Mouse (Mus musculus) midbrain, embryonic 13.5 days (tissue): ENCODE data around the gene A930017K11Rik. TPM values are rescaled to one million over a fixed set of nuclear protein-coding genes. Genes with fewer than 3 reads are reported as not detected.

Source experiments
- ATAC-seq: fragments of 200-750 bp; cut with Nextera tagmentation; 2 replicates; pipeline ENCODE4 v1.8.0; 2017; ENCODE audit warnings: mild to moderate bottlenecking, moderate TSS enrichment, moderate library complexity
- H3K27ac ChIP-seq: fragments of 300-500 bp; sonication (generic); 2 replicates; pipeline ENCODE4 v1.5.1; 2015; ENCODE audit warnings: inconsistent platforms, mild to moderate bottlenecking, moderate library complexity
- H3K27me3 ChIP-seq: fragments of 300-500 bp; sonication (generic); 2 replicates; pipeline ENCODE4 v1.6.1; 2015; ENCODE audit warnings: mild to moderate bottlenecking, inconsistent platforms
- H3K36me3 ChIP-seq: fragments of 300-500 bp; sonication (generic); 2 replicates; pipeline ENCODE4 v1.6.1; 2015; ENCODE audit warnings: mild to moderate bottlenecking, inconsistent platforms
- H3K4me1 ChIP-seq: fragments of 300-500 bp; sonication (generic); replicated peaks from 2 replicates; pipeline ENCODE4 v1.6.1; 2015; ENCODE audit warnings: inconsistent platforms
- H3K4me2 ChIP-seq: fragments of 300-500 bp; sonication (generic); replicated peaks from 2 replicates; pipeline ENCODE4 v1.6.1; 2015; ENCODE audit warnings: moderate library complexity, mild to moderate bottlenecking, inconsistent platforms
- H3K4me3 ChIP-seq: fragments of 300-500 bp; sonication (generic); replicated peaks from 2 replicates; pipeline ENCODE4 v1.5.1; 2015; ENCODE audit warnings: mild to moderate bottlenecking, inconsistent platforms
- H3K9ac ChIP-seq: fragments of 300-500 bp; sonication (generic); replicated peaks from 2 replicates; pipeline ENCODE4 v1.6.1; 2015; ENCODE audit warnings: mild to moderate bottlenecking, inconsistent platforms
- H3K9me3 ChIP-seq: fragments of 300-500 bp; sonication (generic); 2 replicates; pipeline ENCODE4 v1.6.1; 2016; ENCODE audit warnings: mild to moderate bottlenecking, inconsistent platforms
- WGBS: fragments of 180-500 bp; shearing (Covaris S2); methylation state at CpG from one replicate; pipeline ENCODE4 v1.1.7; 2015; 5-methylcytosine and 5-hydroxymethylcytosine counted together
- polyA plus RNA-seq: library from polyadenylated mRNA; unstranded; fragments of >200 nt; fragmentation: Nextera tagmentation; extraction: Ambion mirVana; gene quantifications from 2 replicates; pipeline ENCODE4 v1.2.1, GENCODE M21; 2015

A930017K11Rik gene
- polyA plus RNA-seq, 1 experiment from 2014 or later: 0.62 TPM

GRCm38 (mm10) chr17:25945517-25946155 lies 6.7 kb downstream of the A930017K11Rik start:
- no peak for ATAC-seq
- peaks cover 14% of the 10 kb centered on the region for H3K4me1 ChIP-seq
- 50% methylated on average over 9 of the region's 9 CpGs for WGBS
- H3K9ac ChIP-seq: no peak overlapping the region
- H3K4me2 ChIP-seq: no peak overlapping the region
- H3K9me3 ChIP-seq: no peaks in the 10 kb centered on the region
- no peak overlapping the region for H3K4me3 ChIP-seq
- no peaks in the 10 kb centered on the region for H3K36me3 ChIP-seq
- peaks cover 11% of the 10 kb centered on the region for H3K27me3 ChIP-seq
- H3K27ac ChIP-seq: no peak overlapping the region

DNA sequence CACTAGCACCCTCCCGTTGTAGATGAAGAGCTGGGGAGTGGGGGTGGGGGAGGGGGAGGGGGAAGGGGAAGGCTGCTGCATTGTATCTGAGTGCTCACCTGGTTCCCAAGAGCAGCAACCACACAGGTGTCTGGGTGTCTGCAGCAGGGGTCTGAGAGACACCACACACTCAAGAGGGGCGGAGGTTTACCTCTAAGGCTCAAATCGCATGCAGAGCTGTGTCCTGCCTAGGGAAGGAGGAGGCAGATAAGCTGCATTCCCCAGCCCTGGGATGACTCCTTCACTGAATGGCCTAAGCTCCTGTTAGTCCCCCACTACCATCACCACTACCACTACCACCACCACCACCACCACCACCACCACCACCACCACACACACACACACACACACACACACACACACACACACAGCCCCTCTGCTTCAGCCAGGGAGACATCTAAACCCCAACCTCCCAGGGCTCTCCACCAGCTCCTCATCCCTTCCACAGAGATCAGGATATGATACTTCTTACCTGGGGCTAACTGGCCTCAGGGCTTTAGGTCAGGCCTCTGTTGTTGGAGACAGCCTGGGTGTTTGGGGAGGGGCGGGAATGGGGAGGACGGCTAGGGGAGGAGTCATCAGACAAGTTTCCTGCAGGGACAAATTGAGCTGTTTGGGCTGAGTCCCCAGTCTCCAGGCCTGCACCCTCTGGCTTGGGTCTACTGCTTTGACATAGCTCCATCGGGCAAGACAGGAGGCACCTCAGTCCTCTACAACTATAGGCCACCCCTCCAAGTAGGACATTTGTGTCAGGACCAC lies 7.8 kb downstream of the A930017K11Rik start, which contains the start of the genes Pigq and Nhlrc4:
Pigq (minus strand) TSS at position 571 of the 798 bp plus-strand sequence.
Nhlrc4 (minus strand) TSS at position 596 of the 798 bp plus-strand sequence.
- no peak within 1 kb of the TSS for H3K4me3 ChIP-seq
- H3K9me3 ChIP-seq: no peaks in the 10 kb centered on the region
- H3K27ac ChIP-seq: no peak within 1 kb of the TSS
- no peaks in the 10 kb centered on the region for H3K36me3 ChIP-seq
- ATAC-seq: no peak
- H3K9ac ChIP-seq: no peak within 1 kb of the TSS
- H3K4me1 ChIP-seq: peaks cover 17% of the 10 kb centered on the region
- peaks cover under 1% of the 10 kb centered on the region; the same call in 1 of the 2 replicates for H3K27me3 ChIP-seq
- WGBS: 54% methylated on average over 6 of the region's 6 CpGs
- no peak within 1 kb of the TSS for H3K4me2 ChIP-seq

GRCm38 (mm10) chr17:25943769-25944168 lies 8.6 kb downstream of the A930017K11Rik start:
- 76% methylated on average over 9 of the region's 9 CpGs for WGBS
- no peak for ATAC-seq
- Histone ChIP-seq H3K4me2 (no peak overlapping the region), H3K9me3 (no peaks in the 10 kb centered on the region), H3K36me3 (0 out of 2 replicates have a peak, but pooled peaks cover 2% of the 10 kb centered on the region), H3K4me1 (peaks cover 17% of the 10 kb centered on the region), H3K27me3 (no peaks in the 10 kb centered on the region), H3K9ac (no peak overlapping the region), H3K27ac (no peak overlapping the region), H3K4me3 (no peak overlapping the region)

- no peaks in the 10 kb centered on the region for H3K9me3 ChIP-seq
- peaks cover 17% of the 10 kb centered on the region for H3K4me1 ChIP-seq
- no peak for ATAC-seq
- no peak overlapping the region for H3K9ac ChIP-seq
- no peak overlapping the region for H3K4me2 ChIP-seq
- no peaks in the 10 kb centered on the region for H3K27me3 ChIP-seq
- H3K4me3 ChIP-seq: no peak overlapping the region
- 0 out of 2 replicates have a peak, but pooled peaks cover 2% of the 10 kb centered on the region for H3K36me3 ChIP-seq
- WGBS: 89% methylated on average over 3 of the region's 3 CpGs
- H3K27ac ChIP-seq: no peak overlapping the region
Measured at GRCm38 (mm10) chr17:25943221-25943620, 9.1 kb downstream of the A930017K11Rik start.

- Histone ChIP-seq H3K27me3 (no peaks in the 10 kb centered on the region), H3K4me3 (no peak overlapping the region), H3K9ac (no peak overlapping the region), H3K4me1 (peaks cover 17% of the 10 kb centered on the region), H3K4me2 (no peak overlapping the region), H3K9me3 (no peaks in the 10 kb centered on the region), H3K27ac (no peak overlapping the region), H3K36me3 (peaks cover 4% of the 10 kb centered on the region; the same call in 1 of the 2 replicates)
- WGBS: 89% methylated on average over 2 of the region's 2 CpGs
- no peak; the same call in 1 of the 2 replicates for ATAC-seq
Measured at GRCm38 (mm10) chr17:25942597-25943151, 9.7 kb downstream of the A930017K11Rik start.

DNA sequence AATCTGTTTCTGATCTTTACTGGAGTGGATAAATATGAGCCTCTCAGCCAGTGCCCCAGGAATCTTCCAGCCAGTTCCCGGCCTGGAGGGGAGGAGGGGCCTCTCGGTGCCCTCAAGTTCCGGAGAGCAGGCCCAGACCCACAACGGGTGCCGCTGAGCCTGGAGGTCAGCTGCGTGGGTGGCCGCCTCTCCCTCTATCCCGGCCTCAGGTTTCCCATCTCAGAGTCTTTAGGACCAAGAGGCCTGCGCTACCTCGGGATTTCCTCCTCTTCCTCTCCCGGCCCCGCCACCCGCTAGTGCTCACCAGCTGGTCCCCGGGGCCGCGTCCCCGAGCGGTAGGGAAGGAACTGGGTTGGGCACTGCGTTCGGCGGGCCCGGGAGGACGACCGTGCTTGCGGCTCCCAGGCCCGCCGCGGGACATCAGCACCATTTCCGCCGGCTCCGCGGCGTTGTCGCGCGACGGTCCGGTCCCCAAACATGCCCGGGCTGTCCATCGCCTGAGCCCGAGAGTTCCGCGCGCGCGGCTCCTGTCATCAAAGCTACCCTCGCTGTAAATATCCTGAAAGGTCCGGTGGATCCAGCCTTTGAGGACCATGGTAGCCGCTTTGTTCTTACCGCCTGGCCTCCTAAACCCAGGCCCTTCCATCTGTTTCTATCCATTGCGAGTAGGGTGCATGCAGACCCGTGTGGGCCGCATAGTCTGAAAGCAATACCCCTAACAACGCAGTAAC lies 10.7 kb downstream of the A930017K11Rik start:
- H3K4me2 ChIP-seq: peak overlapping the region; percentile 78
- H3K4me3 ChIP-seq: peak overlapping the region; percentile 80
- peak; percentile 70 for ATAC-seq
- peak overlapping the region; percentile 84 for H3K27ac ChIP-seq
- H3K9me3 ChIP-seq: no peaks in the 10 kb centered on the region
- no peaks in the 10 kb centered on the region for H3K27me3 ChIP-seq
- H3K9ac ChIP-seq: peak overlapping the region; percentile 95
- peaks cover 17% of the 10 kb centered on the region for H3K4me1 ChIP-seq
- 2% methylated on average over 51 of the region's 54 CpGs for WGBS
- peaks cover 14% of the 10 kb centered on the region for H3K36me3 ChIP-seq

GRCm38 (mm10) chr17:25934526-25934925 lies 17.8 kb downstream of the A930017K11Rik start:
- H3K9ac ChIP-seq: 0 out of 2 replicates have a peak overlapping the region, but pooled peaks have one; percentile 10
- ATAC-seq: no peak
- H3K4me3 ChIP-seq: no peak overlapping the region
- H3K9me3 ChIP-seq: no peaks in the 10 kb centered on the region
- H3K4me2 ChIP-seq: no peak overlapping the region
- WGBS: 96% methylated on average over 1 of the region's 1 CpGs
- no peak overlapping the region for H3K27ac ChIP-seq
- no peaks in the 10 kb centered on the region for H3K4me1 ChIP-seq
- H3K36me3 ChIP-seq: peaks cover 79% of the 10 kb centered on the region
- H3K27me3 ChIP-seq: no peaks in the 10 kb centered on the region

GRCm38 (mm10) chr17:25925348-25925747 lies 27.0 kb downstream of the A930017K11Rik start:
- Histone ChIP-seq H3K4me3 (no peak overlapping the region), H3K9me3 (no peaks in the 10 kb centered on the region), H3K4me2 (no peak overlapping the region), H3K27ac (no peak overlapping the region), H3K4me1 (peaks cover 6% of the 10 kb centered on the region), H3K9ac (no peak overlapping the region), H3K36me3 (peaks cover 40% of the 10 kb centered on the region), H3K27me3 (no peaks in the 10 kb centered on the region)
- WGBS: 79% methylated on average over 2 of the region's 2 CpGs
- no peak for ATAC-seq

- no peaks in the 10 kb centered on the region for H3K27me3 ChIP-seq
- no peak overlapping the region for H3K4me2 ChIP-seq
- H3K4me3 ChIP-seq: no peak overlapping the region
- ATAC-seq: no peak
- H3K27ac ChIP-seq: no peak overlapping the region
- no peaks in the 10 kb centered on the region for H3K9me3 ChIP-seq
- peaks cover 14% of the 10 kb centered on the region for H3K36me3 ChIP-seq
- H3K4me1 ChIP-seq: peaks cover 25% of the 10 kb centered on the region
- WGBS: 85% methylated on average over 5 of the region's 5 CpGs
- no peak overlapping the region for H3K9ac ChIP-seq
Measured at GRCm38 (mm10) chr17:25922120-25922519, 30.2 kb downstream of the A930017K11Rik start.

DNA sequence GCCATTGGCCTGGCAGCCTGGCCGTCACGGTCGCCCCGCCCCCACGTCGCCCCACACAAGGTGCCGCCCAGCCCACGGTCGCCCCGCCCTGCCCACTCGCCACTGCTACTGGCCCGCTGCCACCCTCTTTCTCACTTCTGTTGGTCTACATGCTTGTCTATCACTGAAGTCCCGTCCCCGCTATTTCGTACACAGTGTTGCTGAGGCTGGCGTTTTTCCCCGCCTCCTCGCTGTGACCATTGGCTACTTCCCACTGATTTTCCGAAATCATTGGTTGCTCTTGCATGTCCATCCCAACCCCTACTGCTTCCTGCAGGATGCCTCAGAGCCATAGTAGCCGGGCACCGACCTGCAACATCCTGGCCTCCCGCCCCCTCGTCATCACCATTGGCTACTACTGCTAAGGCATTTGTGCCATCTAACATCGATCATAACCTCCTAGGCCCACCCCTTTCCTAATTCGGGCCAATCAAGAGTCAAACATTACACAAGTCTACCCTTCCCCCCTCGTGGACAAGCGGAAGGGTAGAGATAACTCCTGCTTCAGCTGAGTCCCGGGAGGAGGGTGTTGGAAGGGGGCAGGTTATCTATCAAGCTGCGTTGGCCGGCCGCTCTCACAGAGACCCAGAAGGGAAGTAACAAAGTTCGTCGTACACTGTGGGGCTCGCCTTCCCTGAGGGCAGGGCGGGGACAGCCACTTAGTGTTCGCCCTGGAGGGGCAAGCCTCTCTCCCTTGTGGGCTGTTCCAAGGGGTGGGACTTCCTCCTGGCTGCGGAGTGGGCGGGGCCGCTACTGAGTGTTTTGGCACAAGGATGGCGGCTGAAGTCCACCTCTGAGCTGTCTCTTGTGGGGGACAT lies 32.4 kb downstream of the A930017K11Rik start:
- no peaks in the 10 kb centered on the region for H3K9me3 ChIP-seq
- no peaks in the 10 kb centered on the region for H3K27me3 ChIP-seq
- H3K4me2 ChIP-seq: peak overlapping the region; percentile 76
- peaks cover 30% of the 10 kb centered on the region for H3K4me1 ChIP-seq
- no peaks in the 10 kb centered on the region for H3K36me3 ChIP-seq
- peak overlapping the region; percentile 91 for H3K4me3 ChIP-seq
- WGBS: under 1% methylated on average over 40 of the region's 40 CpGs
- ATAC-seq: peak; percentile 99
- peak overlapping the region; percentile 92 for H3K27ac ChIP-seq
- H3K9ac ChIP-seq: peak overlapping the region; percentile 69
